Mouse (Mus musculus) forebrain, postnatal 0 days (tissue): ENCODE measurements around the gene Cmtr1. TPM values are rescaled to one million over a fixed set of nuclear protein-coding genes. Genes with fewer than 3 reads are reported as not detected.
A peak's percentile ranks its signal among the peaks of the same experiment; 100 is the strongest.

Source experiments
- ATAC-seq: fragments of 200-750 bp; cut with Nextera tagmentation; 2 replicates; pipeline ENCODE4 v1.8.0; 2017; ENCODE audit warnings: mild to moderate bottlenecking, moderate library complexity
- DNase-seq: peaks from one replicate; pipeline ENCODE4 v3.0.0-alpha.2; 2015
- H3K27ac ChIP-seq: fragments of 300-500 bp; sonication (generic); 2 replicates; pipeline ENCODE4 v1.5.1; 2014; ENCODE audit warnings: low read depth, mild to moderate bottlenecking, antibody characterized with exemption, low read length, moderate library complexity, mixed read lengths
- H3K27me3 ChIP-seq: fragments of 300-500 bp; sonication (generic); 2 replicates; pipeline ENCODE4 v1.6.1; 2014; ENCODE audit warnings: mild to moderate bottlenecking, low read length, mixed read lengths; ENCODE audit not compliant: insufficient read depth
- H3K36me3 ChIP-seq: fragments of 300-500 bp; sonication (generic); 2 replicates; pipeline ENCODE4 v1.6.1; 2014; ENCODE audit warnings: mild to moderate bottlenecking, moderate library complexity; ENCODE audit not compliant: insufficient read depth
- H3K4me1 ChIP-seq: fragments of 300-500 bp; sonication (generic); 2 replicates; pipeline ENCODE4 v1.6.1; 2014; ENCODE audit warnings: antibody characterized with exemption; ENCODE audit not compliant: insufficient read depth
- H3K4me2 ChIP-seq: fragments of 300-500 bp; sonication (generic); 2 replicates; pipeline ENCODE4 v1.6.1; 2014; ENCODE audit warnings: low read depth, mild to moderate bottlenecking, moderate library complexity
- H3K4me3 ChIP-seq: fragments of 300-500 bp; sonication (generic); 2 replicates; pipeline ENCODE4 v1.5.1; 2014; ENCODE audit warnings: low read depth, low read length, mixed read lengths
- H3K9ac ChIP-seq: fragments of 300-500 bp; sonication (generic); 2 replicates; pipeline ENCODE4 v1.6.1; 2014; ENCODE audit warnings: mild to moderate bottlenecking
- H3K9me3 ChIP-seq: fragments of 300-500 bp; sonication (generic); 2 replicates; pipeline ENCODE4 v1.6.1; 2016; ENCODE audit warnings: low read length
- CTCF ChIP-seq: sonication (generic); IDR thresholded peaks from 2 replicates; pipeline ENCODE4 v1.5.1; 2016; ENCODE audit warnings: antibody characterized with exemption, control low read depth, low read depth
- WGBS: fragments of 180-500 bp; shearing (Covaris S2); extraction: QIAGEN DNeasy Blood & Tissue Kit; methylation state at CpG from one replicate; pipeline ENCODE4 v1.1.7; 2014; 5-methylcytosine and 5-hydroxymethylcytosine counted together
- polyA plus RNA-seq: library from polyadenylated mRNA; unstranded; fragments of >200 nt; fragmentation: Nextera tagmentation; extraction: Ambion mirVana; gene quantifications from 2 replicates; pipeline ENCODE4 v1.2.1, GENCODE M21; 2015
- total RNA-seq: library from RNA; depleted of rRNA; stranded (reverse); fragments of >200 nt; gene quantifications from 2 replicates; pipeline ENCODE4 v1.2.3, GENCODE M21; 2014

Cmtr1 gene
- total and polyA plus RNA-seq, 2 experiments from 2014 or later: 81.9 to 92.3 TPM

DNA sequence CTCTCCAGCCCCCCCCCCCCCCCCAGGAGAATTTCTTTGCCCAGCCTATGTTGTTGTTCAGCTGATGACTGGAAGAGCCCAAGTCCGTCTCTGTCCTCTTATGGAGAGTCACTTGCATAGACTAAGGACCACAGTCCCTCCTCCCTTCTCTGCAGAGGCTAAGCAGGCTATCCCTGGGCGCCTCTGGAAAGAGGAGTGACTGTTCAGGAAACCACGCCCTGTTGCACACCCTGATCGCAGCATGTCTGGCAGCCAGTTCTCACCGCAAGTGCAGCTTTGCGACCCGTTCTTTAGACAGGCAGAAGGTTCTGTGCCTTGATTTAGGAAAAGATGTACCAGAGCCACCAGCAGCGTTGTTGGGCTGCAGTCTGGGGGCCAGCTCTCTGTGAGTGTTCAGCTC lies 22.5 kb upstream of the Cmtr1 start:
- no peak overlapping the region for H3K4me2 ChIP-seq
- H3K4me3 ChIP-seq: no peak overlapping the region
- H3K27ac ChIP-seq: no peak overlapping the region
- DNase-seq: no peak
- peaks cover 80% of the 10 kb centered on the region for H3K36me3 ChIP-seq
- H3K9me3 ChIP-seq: no peaks in the 10 kb centered on the region
- H3K4me1 ChIP-seq: no peaks in the 10 kb centered on the region
- no peaks in the 10 kb centered on the region for H3K27me3 ChIP-seq
- no peak for ATAC-seq
- no peak overlapping the region for H3K9ac ChIP-seq
- no peak for TF ChIP-seq CTCF
- 87% methylated on average over 8 of the region's 8 CpGs for WGBS

DNA sequence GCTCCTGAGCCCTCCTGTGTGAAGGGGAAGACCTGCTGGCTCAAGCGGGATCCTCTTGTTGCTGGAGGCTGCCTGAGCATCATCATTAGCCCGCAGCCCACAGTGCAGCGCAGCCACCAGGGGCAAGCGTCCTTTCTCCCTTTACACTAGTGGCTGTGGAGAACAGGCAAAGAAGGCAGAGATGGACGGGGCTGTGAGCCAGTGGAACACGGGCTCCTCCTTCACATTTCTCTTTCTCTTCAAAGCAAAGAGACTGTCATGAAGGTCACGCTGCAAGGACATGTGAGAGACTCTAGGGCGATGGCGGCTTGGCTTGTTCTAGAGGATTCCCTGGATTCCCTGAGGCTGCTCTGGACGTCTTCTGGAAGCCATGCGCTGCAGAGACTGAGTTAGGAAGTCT lies 19.4 kb upstream of the Cmtr1 start:
- peaks cover 52% of the 10 kb centered on the region for H3K36me3 ChIP-seq
- H3K9ac ChIP-seq: no peak overlapping the region
- H3K4me1 ChIP-seq: no peaks in the 10 kb centered on the region
- ATAC-seq: no peak
- H3K9me3 ChIP-seq: no peaks in the 10 kb centered on the region
- no peak overlapping the region for H3K4me3 ChIP-seq
- H3K4me2 ChIP-seq: no peak overlapping the region
- WGBS: 96% methylated on average over 11 of the region's 11 CpGs
- H3K27me3 ChIP-seq: no peaks in the 10 kb centered on the region
- no peak for TF ChIP-seq CTCF
- no peak for DNase-seq
- no peak overlapping the region for H3K27ac ChIP-seq

DNA sequence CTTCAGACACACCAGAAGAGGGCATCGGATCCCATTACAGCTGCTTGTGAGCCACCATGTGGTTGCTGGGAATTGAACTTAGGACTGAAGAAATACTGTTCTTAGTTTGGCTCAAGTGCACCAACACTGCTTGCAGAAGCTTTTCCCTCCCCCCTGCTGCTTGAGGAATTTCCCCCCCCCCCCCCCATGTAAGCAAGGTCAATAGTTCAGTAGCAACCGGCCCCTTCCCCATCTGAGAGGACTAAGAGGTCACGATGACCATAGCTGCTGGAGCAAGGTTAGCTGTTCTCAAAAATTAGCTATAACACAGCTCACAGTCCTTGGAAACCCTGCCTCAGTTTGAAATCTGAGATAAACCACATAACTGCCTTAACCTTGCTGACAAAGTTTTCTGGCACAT lies 18.2 kb upstream of the Cmtr1 start:
- Histone ChIP-seq H3K36me3 (peaks cover 44% of the 10 kb centered on the region), H3K9me3 (no peaks in the 10 kb centered on the region), H3K27ac (no peak overlapping the region), H3K4me1 (no peaks in the 10 kb centered on the region), H3K9ac (no peak overlapping the region), H3K4me2 (no peak overlapping the region), H3K4me3 (no peak overlapping the region), H3K27me3 (no peaks in the 10 kb centered on the region)
- no peak for TF ChIP-seq CTCF
- ATAC-seq (no peak), DNase-seq (no peak)
- 86% methylated on average over 3 of the region's 3 CpGs for WGBS

DNA sequence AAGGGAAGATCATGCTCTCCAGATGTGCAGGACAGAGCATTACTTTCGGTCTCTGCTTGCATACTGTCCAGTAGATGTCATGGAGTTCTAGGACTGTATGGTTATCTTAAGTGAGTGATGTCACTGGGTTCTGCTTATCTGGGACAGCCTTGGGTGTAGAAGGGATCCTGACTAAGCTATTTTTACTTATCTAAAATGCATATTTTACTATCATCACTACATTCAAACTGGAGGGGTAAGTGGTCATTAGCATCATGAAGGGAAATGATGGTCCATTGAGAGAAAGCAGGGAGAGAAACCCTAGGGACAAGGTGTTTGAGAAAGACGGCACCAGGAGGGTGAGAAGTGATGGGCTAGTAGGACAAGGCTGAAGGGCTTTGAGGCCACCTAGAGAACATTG lies 2.1 kb upstream of the Cmtr1 start:
- no peak for TF ChIP-seq CTCF
- no peak overlapping the region for H3K4me2 ChIP-seq
- no peak overlapping the region for H3K4me3 ChIP-seq
- no peak overlapping the region for H3K27ac ChIP-seq
- peaks cover 5% of the 10 kb centered on the region; the same call in 1 of the 2 replicates for H3K36me3 ChIP-seq
- no peaks in the 10 kb centered on the region for H3K4me1 ChIP-seq
- DNase-seq (no peak), ATAC-seq (no peak)
- H3K9ac ChIP-seq: no peak overlapping the region
- 92% methylated on average over 2 of the region's 2 CpGs for WGBS
- no peaks in the 10 kb centered on the region for H3K27me3 ChIP-seq
- H3K9me3 ChIP-seq: no peaks in the 10 kb centered on the region

DNA sequence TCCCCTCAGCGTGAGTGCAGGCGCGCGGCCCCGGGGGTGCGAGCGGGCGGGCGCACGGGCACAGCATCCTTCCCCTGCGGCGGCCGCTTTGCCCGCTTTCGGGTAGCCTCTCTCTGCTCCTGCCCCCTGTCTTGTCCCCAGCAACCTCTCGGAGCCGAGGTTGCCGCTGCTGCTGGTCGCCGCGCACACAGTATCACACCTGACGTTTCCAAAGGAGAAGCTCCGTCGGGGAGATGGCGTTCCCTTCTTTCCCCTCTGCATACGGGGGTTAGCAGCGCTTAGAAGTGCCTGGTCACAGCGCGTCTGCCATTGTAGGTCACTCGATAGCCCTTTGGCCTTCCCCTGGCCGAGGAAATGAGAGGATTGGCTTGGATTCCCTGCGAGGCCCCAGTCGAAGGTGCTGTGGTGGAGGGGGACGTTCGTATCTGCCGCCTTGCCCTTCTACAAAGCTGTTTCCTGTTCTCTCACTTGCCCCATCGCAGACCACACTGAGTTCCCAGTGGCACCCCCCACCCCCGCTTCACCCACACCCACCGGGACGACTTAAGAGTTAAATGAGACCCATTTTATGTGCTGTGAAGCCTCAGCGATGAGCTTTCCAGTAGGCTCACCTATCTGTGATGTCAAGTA lies 482 bp downstream of the Cmtr1 start:
- ATAC-seq (peak; percentile 69), DNase-seq (peak; percentile 44)
- Histone ChIP-seq H3K36me3 (peaks cover 12% of the 10 kb centered on the region), H3K27me3 (no peaks in the 10 kb centered on the region), H3K9ac (peak overlapping the region; percentile 93), H3K9me3 (no peaks in the 10 kb centered on the region), H3K4me2 (peak overlapping the region; percentile 90), H3K4me3 (peak overlapping the region; percentile 82), H3K4me1 (no peaks in the 10 kb centered on the region), H3K27ac (peak overlapping the region; percentile 90)
- 1% methylated on average over 38 of the region's 41 CpGs for WGBS
- TF ChIP-seq CTCF: 0 out of 2 replicates have a peak, but pooled peaks have one; percentile 7

DNA sequence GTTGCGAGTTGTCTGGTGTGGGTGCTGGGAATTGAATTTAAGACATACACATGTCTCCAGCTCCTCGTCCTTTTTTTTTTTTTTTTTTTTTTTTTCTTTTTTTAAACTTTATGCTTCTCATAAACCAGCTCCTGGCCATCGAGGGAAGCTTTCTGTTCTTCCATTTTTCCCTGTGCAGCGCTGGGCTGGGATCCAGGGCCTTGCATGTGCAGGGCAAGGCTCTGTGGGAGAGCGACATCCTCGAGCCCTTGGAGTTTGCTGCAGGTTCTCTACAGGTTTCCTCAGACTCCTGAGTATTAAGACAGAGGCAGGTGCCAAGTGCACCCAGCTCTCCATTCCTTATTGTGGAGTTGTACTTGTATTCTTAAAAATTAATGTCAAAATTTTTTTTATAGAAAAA lies 1.8 kb downstream of the Cmtr1 start:
- ATAC-seq: no peak
- TF ChIP-seq CTCF: no peak
- WGBS: 92% methylated on average over 6 of the region's 6 CpGs

DNA sequence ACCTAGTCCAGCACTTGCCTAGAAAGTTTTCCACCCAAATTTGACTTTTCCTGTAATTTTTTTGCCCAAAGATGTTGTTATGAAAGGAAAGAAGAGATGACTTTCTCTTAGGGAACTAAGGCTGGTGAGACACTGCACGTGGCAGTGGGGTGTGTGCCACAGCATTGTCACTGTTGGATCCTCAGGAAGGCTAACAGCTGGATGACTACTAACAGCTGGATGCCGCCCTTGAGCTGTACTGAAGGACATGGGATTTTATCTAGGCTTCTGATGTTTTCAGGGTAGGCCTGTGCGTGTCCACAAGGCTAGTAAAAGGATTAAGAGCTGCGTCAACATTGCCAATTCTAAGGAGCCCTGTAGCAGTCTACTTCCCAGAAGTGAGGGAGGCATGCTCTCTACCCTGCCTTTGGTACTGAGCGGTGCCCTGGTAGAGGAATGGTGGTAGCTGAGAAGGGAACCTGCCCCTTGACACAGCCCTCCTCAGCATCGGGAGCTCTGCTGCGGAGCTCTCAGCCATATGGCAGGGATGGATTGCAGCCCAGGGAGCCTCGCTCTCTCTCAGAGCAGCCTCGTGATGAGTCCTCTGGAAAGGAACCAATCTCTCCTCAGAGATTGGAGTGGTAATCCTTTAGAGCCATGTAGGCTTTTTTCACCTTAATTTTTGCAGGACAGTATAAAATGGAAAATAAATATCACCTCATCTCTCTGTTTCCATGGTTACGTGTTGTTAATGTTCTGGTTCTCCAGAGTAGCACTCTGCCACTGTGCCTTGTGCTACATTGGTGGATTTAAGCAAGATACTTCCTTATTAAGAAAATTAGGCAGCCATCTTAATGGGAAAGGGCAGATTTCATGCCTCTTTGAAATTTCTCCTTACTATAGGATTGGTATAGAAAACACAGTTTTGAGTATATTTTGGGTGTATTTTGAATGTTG lies 7.9 kb downstream of the Cmtr1 start:
- H3K27ac ChIP-seq: peak overlapping the region; percentile 22
- H3K36me3 ChIP-seq: peaks cover 11% of the 10 kb centered on the region
- TF ChIP-seq CTCF: no peak
- H3K4me2 ChIP-seq: no peak overlapping the region
- H3K4me1 ChIP-seq: peaks cover 5% of the 10 kb centered on the region; the same call in 1 of the 2 replicates
- WGBS: 65% methylated on average over 10 of the region's 10 CpGs
- no peaks in the 10 kb centered on the region for H3K27me3 ChIP-seq
- H3K9ac ChIP-seq: no peak overlapping the region
- ATAC-seq (peak; percentile 86), DNase-seq (peak; percentile 71)
- no peaks in the 10 kb centered on the region for H3K9me3 ChIP-seq
- H3K4me3 ChIP-seq: no peak overlapping the region

More for the DNA sequence above, 1.8 kb downstream of the Cmtr1 start:
- Histone ChIP-seq H3K9me3 (no peaks in the 10 kb centered on the region), H3K27me3 (no peaks in the 10 kb centered on the region), H3K36me3 (peaks cover 12% of the 10 kb centered on the region), H3K4me2 (no peak overlapping the region), H3K27ac (no peak overlapping the region), H3K4me3 (no peak overlapping the region), H3K9ac (no peak overlapping the region), H3K4me1 (no peaks in the 10 kb centered on the region)
- DNase-seq: no peak
